13 mouse cellular contexts compared by ENCODE assay signal in the genomic region with DNA sequence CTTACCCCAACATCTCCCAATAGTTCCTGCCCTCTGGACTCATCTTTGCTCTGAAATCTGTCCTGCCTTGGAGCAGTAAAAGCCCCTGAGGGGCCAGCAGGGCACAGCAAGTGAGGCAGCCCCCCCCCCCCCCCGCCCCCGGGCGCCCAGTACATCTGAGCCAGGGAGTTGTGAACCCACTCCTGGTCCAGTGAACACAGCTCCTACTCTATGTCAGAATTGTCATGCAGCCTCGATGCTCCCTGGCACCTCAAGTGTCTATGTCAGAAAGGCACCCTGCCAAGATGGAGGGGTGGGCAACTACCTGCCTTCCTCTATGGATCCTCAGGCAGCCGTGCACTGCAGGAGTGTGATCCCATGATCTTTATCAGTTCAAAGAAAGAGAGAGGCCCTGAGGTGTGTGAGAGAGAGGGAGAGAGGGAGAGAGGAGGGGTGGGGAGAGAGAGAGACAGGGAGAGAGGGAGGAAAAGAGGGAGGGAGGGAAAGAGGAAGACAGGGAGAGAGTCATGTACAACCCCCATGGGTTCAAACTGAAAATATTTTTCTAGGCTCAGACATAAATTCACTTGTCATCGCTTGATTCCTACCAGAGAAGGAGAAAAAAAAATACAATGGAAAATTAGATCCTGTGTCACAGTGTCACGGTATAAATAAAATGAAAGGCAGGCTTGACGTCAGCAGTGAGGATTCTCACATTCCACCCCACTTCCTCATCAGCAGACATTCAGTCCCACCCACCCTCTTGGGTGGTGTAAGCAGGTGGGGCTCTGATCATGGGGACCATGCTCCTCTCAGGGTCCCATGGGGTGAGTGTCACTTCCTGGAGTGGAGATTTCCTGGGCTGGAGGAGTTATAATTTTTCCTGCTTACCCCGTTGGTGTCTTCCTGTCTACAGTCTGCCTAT. TPM values are rescaled to one million over a fixed set of nuclear protein-coding genes. Genes with fewer than 3 reads are reported as not detected.
DNase-seq lines count a peak whose midpoint lies in the region; TF ChIP-seq lines count a peak whose summit lies in the region.
"Had no signal": no experiment of that assay in that cellular context is flagged by ENCODE, and none has a peak within 500 bp of the region (broad histone marks: within the 10 kb centered on the region; RNA-seq: fewer than 3 reads in every experiment).

No protein-coding gene starts in this region.

- DNase-seq in heart, adult 9 months (ENCODE audit: low spot score in 2 of 2): peak; percentile 28 to 47
- no peak for DNase-seq in heart, postnatal 36 days
- DNase-seq in kidney, adult 18-20 months: peak; percentile 12
- peak; percentile 17 to 27 for DNase-seq in lung, postnatal 4 days
- DNase-seq in T-cell, adult 2 months (ENCODE audit: low spot score): no peak
- DNase-seq in layer of hippocampus, postnatal 10 days (ENCODE audit: low spot score in 2 of 2): no peak
- DNase-seq in left cerebral cortex, postnatal 4 days: no peak
- DNase-seq: adrenal gland, postnatal 10 days; cerebellum, postnatal 36 days had no signal

- peaks cover 13% of the 10 kb centered on the region for H3K4me1 ChIP-seq in embryonic fibroblast, embryonic 13.5 days (ENCODE audit: control insufficient read depth, insufficient read depth, low read length)
- H3K4me1 ChIP-seq: forebrain, embryonic 13.5 days; hindbrain, embryonic 15.5 days; midbrain, embryonic 10.5 days had no signal

- H3K4me3 ChIP-seq in embryonic fibroblast, embryonic 13.5 days (ENCODE audit: insufficient read depth, low read length): no peak overlapping the region
- H3K4me3 ChIP-seq: forebrain, embryonic 13.5 days; hindbrain, embryonic 15.5 days; midbrain, embryonic 10.5 days had no signal

- peak overlapping the region; percentile 78 for H3K27ac ChIP-seq in embryonic fibroblast, embryonic 13.5 days (ENCODE audit: insufficient read depth, low read length)
- H3K27ac ChIP-seq: forebrain, embryonic 13.5 days; hindbrain, embryonic 15.5 days; midbrain, embryonic 10.5 days had no signal

- no peak for TF ChIP-seq POLR2A in embryonic fibroblast, embryonic 13.5 days (IDR thresholded peaks at IDR 0.05; ENCODE audit: low read depth, low read length)

- intact Hi-C loops in heart, postnatal 36 days (cut with DNase I): no loop called here
- intact Hi-C loops in left cerebral cortex, postnatal 4 days (cut with DNase I): no loop called here

- no peak for TF ChIP-seq CTCF in embryonic fibroblast, embryonic 13.5 days (IDR thresholded peaks at IDR 0.05; ENCODE audit: borderline replicate concordance, insufficient read depth, low read length)

RNA-seq across cellular contexts. Expression of gene Pde8b, which starts 11.0 kb away (rescaled TPM):
- total RNA-seq in heart, postnatal 36 days (2021): 1 to 10 TPM; 3.6 to 3.7 TPM
- 21.7 and 44.1 TPM in 2 replicates for polyA plus RNA-seq in embryonic fibroblast, embryonic 13.5 days (2011; ENCODE audit: insufficient read length, low read depth, missing spikeins)
- 10 to 100 TPM; 56.3 to 59.2 TPM for total RNA-seq in layer of hippocampus, postnatal 10 days (2021)
- total RNA-seq in left cerebral cortex, postnatal 4 days (2021): 10 to 100 TPM; 25.2 to 32.8 TPM

Comparison
In these comparisons a context has a peak if more than half of its experiments do, and no peak if none do; other contexts are left out.
1. DNase-seq: peak in heart, adult 9 months (2 of 2), kidney, adult 18-20 months (single experiment) and lung, postnatal 4 days (2 of 2); none in heart, postnatal 36 days (0 of 2), T-cell, adult 2 months (single experiment), layer of hippocampus, postnatal 10 days (0 of 2) and left cerebral cortex, postnatal 4 days (single experiment).
2. RNA of gene Pde8b, which starts 11.0 kb away (total RNA-seq): 56.3 to 59.2 TPM in layer of hippocampus, postnatal 10 days and 25.2 to 32.8 TPM in left cerebral cortex, postnatal 4 days; 3.6 to 3.7 TPM in heart, postnatal 36 days; every median in the first group is over 4 times any median in the second.